Mouse (Mus musculus) spleen, adult 12 weeks (tissue): ENCODE results near the gene Rhoq.

Experiments
- DNase-seq: peaks from one replicate; pipeline ENCODE4 v3.0.0; 2022; ENCODE audit warnings: low spot score

The Rhoq gene

GRCm38 (mm10) chr17:86963586-86963902 lies 662 bp downstream of the Rhoq start:
- DNase-seq = no peak

GRCm38 (mm10) chr17:86964041-86964440 lies 1.2 kb downstream of the Rhoq start:
- no peak for DNase-seq

GRCm38 (mm10) chr17:86964502-86964901 lies 1.6 kb downstream of the Rhoq start:
- DNase-seq = no peak

- DNase-seq = no peak
These were observed 2.2 kb downstream of the Rhoq start for GRCm38 (mm10) chr17:86965121-86965520.

GRCm38 (mm10) chr17:86966040-86966439 lies 3.2 kb downstream of the Rhoq start:
- no peak for DNase-seq

GRCm38 (mm10) chr17:86967048-86967447 lies 4.2 kb downstream of the Rhoq start:
- no peak for DNase-seq

GRCm38 (mm10) chr17:86967536-86968525 lies 4.9 kb downstream of the Rhoq start:
- no peak for DNase-seq

- no peak for DNase-seq
These were observed 5.7 kb downstream of the Rhoq start for GRCm38 (mm10) chr17:86968581-86968980.

- peak; percentile 51 for DNase-seq
These were observed 6.7 kb downstream of the Rhoq start for GRCm38 (mm10) chr17:86969582-86969981.

GRCm38 (mm10) chr17:86970026-86970750 lies 7.3 kb downstream of the Rhoq start:
- no peak for DNase-seq

GRCm38 (mm10) chr17:86971036-86971435 lies 8.2 kb downstream of the Rhoq start:
- DNase-seq = no peak

GRCm38 (mm10) chr17:86971860-86972259 lies 9.0 kb downstream of the Rhoq start:
- DNase-seq = no peak

GRCm38 (mm10) chr17:86973097-86973496 lies 10.2 kb downstream of the Rhoq start:
- DNase-seq = no peak

GRCm38 (mm10) chr17:86976387-86976786 lies 13.5 kb downstream of the Rhoq start:
- DNase-seq = no peak

- no peak for DNase-seq
These were observed 15.6 kb downstream of the Rhoq start for GRCm38 (mm10) chr17:86978496-86978895.

- no peak for DNase-seq
These were observed 18.3 kb downstream of the Rhoq start for GRCm38 (mm10) chr17:86981205-86981604.

GRCm38 (mm10) chr17:86981701-86982100 lies 18.8 kb downstream of the Rhoq start:
- DNase-seq = no peak

- DNase-seq = no peak
These were observed 19.6 kb downstream of the Rhoq start for GRCm38 (mm10) chr17:86982497-86982896.

- DNase-seq = no peak
These were observed 23.7 kb downstream of the Rhoq start for GRCm38 (mm10) chr17:86986449-86987138.

- no peak for DNase-seq
These were observed 25.3 kb downstream of the Rhoq start for GRCm38 (mm10) chr17:86988161-86988560.

- DNase-seq = no peak
These were observed 25.8 kb downstream of the Rhoq start for GRCm38 (mm10) chr17:86988601-86989184.

- no peak for DNase-seq
These were observed 28.4 kb downstream of the Rhoq start for GRCm38 (mm10) chr17:86991306-86991705.
